Mouse (Mus musculus): ENCODE measurements around the gene Tlr6.
A peak's percentile ranks its signal among the peaks of the same experiment; 100 is the strongest.

Tlr6 gene

DNA sequence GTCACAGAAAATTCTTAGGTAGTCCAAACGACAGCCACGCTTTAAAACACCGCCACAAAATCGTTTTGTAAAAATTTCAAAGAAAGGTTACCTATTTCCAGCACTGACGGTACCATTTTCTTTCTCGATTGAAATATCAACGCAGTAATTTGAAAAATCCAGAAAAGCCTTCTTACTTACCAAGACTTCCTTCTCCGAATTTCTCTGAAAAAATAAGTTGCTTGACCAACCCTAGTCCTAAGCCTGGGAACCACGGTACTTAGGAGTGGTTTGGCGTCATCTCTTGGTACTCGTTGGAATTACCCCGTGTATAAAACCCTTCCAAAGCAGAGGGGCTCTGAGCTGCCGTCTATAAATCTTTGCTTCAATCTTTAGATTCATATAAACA, at the start of gene Tlr6:
Gene Tlr6 (minus strand): TSS at position 255 of the 388 bp plus-strand sequence.
- peak; percentile 66 for DNase-seq

DNA sequence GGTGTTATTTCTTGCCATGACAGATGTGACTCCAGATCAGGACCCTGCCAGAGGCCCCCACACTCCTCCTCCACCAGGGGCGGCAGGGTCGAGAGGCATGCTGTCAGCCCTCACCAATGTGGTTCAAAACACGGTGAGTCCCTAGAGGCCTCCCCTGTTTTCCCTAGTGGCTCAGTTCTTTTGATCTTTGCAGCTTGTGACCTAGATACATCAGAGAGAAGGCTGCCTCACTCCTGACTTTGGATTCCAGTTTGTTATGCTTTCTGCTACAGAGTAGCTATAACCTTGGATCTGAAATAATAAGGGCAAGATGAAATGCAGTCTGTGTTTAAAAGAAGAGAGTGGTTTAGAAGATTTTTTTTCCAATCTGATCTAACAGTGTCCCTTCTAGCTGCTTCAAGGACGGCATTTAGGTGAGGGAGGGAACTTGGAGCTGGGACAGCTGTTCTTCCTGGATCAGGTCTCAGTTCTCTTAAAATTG, 46.2 kb upstream of the Tlr6 start:
- DNase-seq: peak; percentile 46

DNA sequence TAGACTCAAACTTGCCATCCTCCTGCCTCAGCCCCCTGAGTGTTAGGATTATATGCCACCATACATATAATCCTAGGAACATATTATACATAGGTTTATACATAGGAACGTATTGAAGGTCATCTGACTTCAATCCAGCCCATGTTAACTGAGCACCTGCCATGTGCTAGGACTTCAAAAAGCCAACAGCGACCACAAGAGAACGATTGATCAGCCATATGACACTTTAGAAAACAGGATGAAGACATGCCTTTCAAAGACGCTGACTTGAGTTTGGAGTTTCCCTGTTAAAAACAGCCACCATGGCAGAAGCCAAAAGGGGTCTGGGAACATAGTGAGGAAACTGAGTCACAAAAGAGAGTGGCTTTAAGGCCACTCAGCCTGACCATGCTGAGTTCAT, 45.4 kb upstream of the Tlr6 start:
- DNase-seq: no peak

DNA sequence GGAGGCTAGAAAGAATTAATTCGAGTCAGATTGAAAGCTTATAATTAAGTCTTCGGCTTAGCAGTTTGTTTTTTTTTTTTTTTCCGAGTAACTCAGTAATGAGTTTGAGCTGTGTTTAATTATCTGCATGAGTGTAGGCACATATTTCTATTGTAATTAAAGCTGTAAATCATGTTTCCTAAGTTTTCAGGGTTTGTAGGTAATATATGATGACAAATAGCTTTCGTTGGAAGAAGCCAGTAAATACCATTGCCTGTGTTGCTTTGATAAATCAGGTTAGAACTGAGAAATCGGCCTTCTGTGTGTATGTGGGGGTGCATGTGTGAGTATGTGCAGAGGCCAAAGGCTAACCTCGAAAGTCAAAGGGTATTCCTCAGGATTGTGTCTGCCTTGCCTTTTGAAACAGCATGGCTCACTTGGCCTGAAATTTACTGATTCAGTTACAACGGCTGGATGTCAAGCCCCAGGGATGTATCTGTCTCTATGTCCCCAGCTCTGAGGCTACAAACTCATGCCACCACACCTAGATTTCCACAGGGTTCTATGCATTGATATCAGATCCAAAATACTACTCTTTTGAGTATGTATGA, 44.1 kb upstream of the Tlr6 start:
- DNase-seq: no peak

DNA sequence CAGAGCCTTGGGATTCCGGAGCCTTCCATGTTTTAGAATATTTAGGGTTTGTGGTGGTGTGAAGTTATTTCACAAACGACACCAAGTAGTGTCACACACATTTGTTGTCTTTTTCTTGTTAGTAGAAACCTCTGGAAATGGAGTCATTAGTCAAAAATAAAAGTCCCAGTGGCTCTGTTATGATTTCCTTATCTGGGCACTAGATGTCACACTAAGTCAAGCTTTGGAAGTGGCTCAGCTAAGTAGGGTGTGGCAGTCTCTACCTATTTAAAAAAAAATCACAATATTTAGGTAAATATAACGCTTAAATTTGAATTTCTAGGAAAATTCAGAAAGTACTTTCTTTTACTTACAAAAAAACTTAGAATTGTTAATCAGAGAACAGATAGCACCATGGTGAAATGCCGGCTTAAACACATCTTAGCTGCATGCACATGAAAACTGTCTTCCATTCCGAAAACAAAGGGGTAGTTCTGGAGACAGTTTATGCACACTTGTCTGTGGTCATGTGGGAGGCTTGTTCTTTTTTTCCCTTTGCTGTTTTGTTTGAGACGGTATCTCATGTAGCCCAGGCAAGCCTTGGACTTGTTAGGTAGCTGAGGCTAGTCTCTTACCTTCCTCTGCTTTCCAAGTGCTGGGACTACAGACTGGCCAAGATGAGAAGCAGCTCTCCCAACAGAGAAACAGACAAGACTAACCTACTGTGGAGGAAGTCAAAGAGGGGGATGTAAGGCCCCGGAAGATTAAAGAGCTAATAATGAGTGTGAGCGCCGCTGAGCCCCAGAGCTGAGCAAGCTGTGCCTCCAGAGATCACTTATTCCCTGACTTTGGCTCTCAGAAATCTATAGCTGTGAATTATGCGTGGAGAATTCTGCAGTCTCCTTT, 43.3 kb upstream of the Tlr6 start:
- no peak for DNase-seq

DNA sequence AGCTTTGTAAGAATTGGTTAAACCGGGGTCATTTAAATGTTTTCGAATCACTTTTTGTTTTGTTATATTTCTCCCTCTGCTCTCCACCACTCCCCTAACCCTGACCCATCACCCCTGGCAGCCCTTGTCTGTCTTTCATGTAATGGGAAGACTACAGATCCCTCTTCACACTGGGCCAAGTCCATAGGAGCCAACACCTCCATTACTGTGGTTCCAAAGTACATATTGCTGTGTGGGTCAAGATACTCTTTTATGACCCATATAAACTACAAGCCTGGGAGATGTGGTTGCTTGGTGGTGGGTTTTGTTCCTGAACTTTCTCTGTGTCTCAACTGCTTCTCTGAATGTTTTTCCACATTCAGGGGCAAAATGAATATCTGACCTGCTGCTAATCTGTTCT, 35.5 kb upstream of the Tlr6 start:
- no peak for DNase-seq

DNA sequence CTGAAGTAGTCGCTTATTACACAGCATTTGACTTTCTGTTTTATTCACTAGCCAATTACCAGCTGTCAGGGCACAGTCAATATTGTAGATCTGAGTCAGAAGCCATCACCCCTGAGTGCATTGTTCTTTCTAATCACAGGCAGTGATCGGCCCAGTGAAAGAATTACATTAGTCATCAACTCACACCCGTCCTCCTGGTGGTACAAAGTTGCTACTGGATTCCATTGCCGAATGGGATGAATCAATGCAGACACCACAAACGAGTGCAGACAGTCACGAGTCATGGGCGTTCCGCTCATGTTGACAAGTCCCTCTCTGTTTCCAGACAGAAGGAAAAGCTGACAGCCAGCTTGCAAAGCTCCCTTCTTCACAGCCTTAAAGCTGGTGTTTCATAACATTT, 32.6 kb upstream of the Tlr6 start:
- DNase-seq: no peak

DNA sequence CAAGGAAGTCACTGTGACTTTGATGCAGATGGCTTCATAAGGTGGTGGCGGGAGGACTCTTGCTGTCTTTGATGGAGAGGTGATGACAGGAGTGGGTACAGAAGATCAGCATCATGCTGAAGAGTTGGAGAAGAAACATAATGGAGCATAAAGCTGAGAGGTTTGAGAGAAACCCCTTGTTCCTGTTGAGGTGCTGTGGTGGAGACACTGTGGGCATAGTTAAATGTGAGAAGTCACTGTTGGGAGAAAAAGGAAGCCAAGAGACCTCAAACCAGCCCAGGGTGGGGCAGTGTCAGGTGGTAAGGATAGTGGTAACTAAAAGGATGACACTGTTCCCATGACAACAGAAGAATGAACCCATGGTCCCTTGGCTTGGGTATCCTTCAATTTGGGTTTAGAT, 30.0 kb upstream of the Tlr6 start:
- peak; percentile 6 for DNase-seq

DNA sequence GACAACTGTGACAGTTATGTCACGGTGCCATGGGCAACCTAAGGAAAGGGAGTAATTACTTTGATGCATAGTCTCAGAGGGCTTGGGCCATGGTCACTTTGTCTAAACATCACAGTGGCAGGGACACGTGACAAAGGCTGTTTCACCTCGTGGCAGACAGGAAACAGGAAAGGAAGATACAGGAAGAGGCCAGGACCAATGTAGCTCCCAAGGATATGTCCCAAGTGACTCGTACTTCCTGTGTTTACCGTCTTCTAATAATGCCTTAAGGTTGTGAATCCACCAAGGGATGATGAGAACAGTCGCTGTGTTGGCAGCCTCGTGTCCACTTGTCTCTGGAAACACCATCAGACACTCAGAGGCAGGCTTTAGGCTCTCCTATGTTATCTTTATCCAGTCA, 26.1 kb upstream of the Tlr6 start:
- no peak for DNase-seq

DNA sequence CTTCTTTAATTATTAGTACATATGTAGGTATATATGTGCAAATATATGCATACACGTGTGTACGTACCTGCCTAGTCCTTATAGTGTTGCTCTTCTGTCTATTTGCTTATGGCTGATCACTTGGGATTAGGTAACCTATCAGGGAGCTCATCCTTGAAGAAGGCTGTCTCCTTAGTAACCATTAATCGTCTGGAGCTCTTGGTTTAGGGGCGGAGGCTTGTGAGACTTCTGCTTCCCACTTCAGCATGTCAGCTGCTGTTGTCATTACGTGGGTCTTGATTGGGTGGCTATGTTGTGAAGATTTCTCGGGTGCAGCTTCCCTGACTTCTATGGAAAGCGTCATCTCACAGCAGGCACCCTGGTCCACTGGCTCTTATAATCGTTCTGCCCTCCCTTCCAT, 17.2 kb upstream of the Tlr6 start:
- DNase-seq: no peak

DNA sequence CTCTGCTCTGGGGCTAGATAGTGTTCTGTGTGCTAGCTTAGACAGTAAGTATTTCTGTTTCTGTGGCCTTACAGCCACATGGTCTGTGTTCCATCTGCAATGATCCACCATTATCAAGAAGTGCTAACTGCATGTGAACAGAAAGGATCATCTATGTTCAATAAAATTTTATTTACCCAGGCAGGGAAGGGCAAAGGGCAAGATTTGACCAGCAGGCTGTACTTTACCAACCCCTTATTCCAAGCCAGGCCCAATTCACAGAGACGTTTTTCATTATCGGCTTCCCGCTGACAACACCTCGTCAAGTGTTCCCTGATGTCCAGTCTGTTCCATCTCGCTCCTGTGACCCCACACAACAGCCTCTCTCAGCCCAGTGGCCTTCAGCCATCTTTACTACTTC, 15.2 kb upstream of the Tlr6 start:
- DNase-seq: no peak

DNA sequence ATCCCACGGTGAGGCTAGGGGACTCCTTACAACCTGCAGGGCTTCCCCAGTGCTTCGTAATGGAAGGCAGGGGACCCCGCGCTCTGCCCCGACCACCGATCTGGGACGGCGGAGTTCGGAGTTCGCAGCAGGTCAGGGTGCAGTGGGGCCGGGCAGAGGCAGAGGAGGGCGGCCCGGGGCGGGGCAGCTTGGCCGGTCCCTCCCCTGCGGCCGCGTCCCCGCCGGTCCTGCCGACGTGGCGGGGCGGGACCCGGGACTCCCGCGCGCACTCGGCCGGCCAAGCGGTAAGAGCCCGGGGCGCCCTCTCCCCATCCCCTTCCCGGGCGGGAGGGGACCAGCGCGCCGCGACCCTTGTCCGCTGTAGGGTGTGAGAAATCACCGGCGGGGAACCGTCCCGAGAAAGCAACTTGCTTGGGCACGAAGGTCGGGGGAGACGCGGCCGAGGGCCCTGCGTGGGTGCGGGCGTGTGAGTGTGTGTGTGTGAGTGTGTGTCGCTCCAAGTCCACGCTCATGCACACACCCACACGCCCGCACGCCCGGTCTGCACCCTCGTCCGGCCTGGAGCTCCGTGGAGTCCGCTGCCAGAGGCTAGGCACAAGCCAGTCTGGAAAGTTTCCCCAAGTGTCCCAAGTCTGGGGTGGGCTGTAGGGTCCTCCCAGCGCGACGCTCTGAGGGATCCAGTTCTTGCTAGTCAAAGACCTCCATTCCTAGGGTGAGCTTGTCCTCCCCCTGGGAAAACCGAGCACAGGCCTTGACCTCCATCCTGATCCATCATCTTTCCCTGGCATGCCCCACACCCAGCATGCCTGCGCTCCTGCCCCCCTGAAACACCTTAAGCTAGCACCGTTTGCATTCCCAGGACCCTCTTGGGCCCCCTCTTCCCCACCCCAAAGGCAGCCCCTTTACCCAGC, 10.2 kb upstream of the Tlr6 start, which contains the start of gene Fam114a1:
Gene Fam114a1 (plus strand): TSS at position 211 of the 911 bp plus-strand sequence.
- DNase-seq: peak; percentile 19

DNA sequence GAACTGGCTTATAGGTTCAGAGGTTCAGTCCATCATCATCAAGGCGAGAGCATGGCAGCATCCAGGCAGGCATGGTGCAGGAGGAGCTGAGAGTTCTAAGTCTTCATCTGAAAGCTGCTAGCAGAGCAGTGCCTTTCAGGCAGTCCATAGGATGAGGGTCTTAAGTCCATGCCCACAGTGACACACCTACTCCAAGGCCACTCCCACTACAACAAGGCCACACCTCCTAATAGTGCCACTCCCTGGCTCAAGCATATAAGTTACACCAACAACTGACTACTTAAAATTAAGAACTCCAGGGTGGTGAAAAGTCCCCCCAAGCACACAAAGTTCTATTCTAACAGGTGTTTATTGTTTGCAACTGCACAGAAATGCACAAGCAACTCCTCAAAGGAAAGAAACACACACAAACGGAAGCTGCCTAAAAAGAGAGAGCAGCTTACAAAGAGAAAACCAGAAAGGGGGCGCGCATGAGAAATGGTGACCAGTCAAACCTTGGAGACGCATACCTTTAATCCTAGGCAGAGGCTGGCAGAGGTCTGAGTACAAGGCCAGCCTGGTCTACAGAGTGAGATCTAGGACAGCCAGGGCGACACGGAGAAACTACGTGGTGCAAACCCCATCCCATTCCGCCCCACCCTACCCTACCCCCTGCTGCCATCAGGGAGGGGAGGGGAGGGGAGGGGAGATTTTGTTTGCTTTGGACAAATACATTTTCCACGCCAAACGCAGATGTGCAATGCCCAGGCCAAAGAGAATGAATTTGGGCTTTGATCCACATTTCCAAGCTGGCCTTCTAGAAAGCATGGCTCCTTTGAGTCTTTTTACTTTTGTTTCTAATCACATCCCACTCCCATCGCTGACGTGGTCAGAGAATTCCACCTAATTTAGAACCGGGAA, 9.3 kb upstream of the Tlr6 start:
- DNase-seq: peak; percentile 31

DNA sequence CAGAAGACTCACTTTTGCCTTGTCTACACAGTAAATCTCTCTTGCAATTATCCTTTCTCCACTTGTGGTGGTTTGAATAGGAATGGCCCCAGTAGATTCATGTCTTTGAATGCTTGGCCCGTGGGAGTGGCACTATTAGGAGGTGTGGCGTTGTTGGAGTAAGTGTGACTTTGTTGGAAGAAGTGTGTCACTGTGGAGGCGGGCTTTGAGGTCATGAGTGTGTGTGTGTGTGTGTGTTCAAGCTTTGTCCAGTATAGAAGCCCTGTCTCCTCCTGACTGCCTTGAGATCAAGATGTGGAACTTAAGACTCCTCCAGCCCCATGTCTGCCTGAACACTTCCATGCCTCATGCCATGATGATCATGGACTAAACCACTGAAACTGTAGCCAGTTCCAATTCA, 3.8 kb upstream of the Tlr6 start:
- DNase-seq: no peak

DNA sequence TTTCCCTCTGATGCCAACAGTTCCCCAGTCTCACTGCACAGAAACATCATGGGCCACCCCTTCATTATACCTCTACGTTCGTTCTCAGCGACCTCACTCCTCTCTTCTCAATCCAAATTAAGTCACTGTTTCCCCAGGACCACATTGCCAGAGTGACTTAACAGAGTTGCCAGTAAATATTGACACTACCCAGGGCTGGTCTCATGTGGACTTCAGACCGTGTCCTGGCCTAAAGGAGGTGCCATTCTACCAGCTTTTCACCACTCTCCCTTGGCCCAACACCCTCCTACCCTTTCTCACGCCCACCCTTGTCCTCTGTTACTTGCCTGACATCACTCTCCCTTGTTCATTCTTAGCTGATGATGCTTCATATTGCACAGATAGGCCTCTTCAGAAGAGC, 3.4 kb upstream of the Tlr6 start:
- no peak for DNase-seq

DNA sequence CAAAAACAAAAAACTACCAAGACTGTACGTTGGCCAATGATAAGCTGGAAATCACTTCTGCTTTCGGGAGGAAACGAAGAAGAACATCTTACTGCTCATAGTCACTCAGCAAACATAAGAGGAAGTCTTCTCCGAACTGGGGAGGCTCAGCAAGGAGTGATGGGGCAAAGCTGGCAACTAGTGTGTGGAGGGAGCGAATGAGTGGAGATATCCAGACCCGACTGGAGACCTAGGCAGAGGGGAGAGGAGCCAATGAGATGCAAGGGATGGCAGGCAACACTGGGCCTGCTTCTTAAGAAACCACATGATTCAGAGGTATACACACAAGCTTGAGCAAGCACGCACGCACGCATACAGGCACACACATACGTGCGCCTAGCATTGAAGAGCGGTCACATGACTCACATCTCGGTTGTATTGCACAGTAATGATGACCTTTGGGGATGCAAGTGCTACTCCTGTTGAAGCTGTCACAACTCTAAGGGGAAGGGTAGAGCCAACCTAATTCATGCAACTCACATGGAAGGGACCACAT, 1.0 kb upstream of the Tlr6 start:
- DNase-seq: peak; percentile 12

DNA sequence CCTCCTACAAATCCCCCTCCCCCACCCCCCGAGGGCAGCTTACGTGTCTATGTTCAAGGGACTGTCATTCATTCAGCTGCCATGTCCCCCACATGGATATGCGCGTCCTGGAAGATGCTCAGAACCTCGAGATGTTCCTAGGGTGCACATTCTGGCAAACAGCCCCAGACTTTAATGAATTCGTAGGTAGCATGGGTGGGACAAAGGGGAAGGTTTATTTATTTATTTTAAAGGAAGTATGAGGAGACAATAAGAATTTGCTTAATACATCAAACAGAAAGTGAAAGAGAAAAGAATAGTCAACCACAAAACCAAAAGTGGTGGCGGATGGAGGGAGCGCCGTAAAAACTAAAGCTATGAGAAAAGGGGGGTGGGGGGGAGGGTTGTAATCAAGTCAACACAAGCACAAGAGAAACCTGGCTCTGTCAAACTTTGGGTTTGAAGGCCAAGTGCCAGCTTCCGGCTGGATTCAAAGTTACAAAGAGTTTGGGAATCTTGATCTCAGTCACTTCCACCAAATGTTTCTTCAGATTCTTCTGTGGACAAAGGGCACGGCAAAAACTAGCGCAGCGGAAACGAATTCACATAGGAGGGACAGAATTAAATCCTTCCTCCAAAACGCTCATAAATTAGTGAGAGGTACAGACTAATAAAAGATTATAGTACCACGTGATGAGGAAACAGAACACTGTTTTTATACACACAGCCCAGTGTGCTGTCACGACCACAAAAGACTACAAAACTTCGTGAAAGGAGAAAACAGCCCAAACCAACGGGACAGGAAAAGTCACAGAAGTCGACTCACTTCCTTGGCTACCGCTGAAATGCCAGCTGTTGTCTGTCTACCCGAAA, 680 bp downstream of the Tlr6 start:
- DNase-seq: peak; percentile 49

DNA sequence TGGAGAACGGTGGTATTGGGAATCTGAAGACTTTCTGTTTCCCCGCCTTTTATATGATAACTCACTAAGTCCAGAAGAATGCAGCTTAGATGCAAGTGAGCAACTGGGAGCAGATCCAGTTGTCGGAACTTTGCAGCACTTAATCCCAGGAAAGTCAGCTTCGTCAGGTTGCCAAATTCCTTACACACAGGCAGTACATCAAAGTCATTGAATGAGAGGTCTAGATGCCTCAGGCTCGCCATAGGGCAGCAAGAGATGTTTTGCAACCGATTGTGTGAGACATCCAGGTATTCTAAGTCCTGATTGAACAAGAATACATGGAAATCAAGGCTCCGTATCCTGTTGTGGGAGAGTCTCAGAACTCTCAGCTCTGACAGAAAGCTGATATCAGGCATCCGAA, 5.0 kb downstream of the Tlr6 start:
- no peak for DNase-seq

DNA sequence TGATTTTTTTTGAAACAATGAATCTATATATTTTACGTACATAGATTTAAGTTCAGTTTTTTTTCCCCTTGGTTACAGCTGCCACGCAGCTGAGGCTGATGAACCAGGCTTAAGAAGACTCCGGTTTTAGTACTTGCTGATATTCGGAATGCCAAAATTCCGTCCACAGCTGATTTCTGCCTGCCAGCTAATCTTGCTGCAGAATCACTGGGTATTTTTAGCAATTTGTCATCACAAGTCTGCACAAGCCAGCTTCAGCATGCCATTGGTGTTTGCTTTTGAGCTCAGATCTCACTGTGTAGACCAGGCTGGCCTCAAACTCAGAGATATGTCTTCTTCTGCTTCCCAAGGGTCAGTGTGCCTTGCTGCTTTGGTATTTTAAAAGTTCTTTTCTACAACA, 8.4 kb downstream of the Tlr6 start:
- no peak for DNase-seq

DNA sequence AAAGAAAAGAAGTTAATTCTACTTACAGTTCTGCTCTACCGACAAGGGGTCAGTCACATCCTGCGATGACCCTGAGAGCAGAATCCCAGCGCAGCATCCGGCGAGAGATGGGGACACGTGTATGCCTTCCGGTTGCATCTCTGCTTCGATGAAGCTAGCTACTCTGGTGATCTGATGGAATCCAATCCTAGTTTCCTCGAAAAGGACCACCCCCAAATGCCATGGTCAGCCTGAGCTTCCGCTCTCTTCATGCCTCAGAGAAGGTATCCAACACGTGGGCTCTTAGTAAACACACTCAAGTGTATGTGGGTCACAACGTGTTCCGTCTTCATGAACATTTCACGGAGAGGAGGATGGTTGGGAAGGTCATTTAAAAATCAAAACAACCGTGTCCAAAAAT, 27.1 kb downstream of the Tlr6 start:
- no peak for DNase-seq

DNA sequence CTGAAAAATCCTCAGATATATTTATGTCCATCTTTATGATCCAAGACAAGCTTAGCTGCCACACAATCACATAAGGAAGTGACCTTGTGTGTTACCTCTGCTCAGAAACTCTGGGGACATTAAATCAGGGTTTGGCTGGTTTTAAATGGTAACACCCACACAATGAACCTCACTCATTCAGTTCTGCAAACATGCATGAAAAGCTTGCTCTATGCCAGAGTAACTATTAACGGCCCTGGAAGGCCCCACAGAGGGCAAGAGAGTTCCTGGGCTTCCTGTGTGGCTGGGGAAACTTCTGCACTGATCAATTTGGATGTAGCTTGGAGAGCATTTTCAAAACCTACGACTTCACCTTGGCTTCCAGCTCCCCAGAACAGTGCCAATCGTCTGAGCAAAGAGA, 27.7 kb downstream of the Tlr6 start:
- no peak for DNase-seq
